Mouse (Mus musculus): ENCODE measurements around the gene Cnpy2. TPM values are rescaled to one million over a fixed set of nuclear protein-coding genes. Genes with fewer than 3 reads are reported as not detected.

Cnpy2 gene
- total and polyA plus RNA-seq, 2 experiments = 72.0 to 107 TPM

- no peak for DNase-seq (ENCODE audit: extremely low read depth, low read depth, low spot score)
- H3K4me1 ChIP-seq (ENCODE audit: control insufficient read depth, insufficient read depth, low read length) = peaks cover 12% of the 10 kb centered on the region
- H3K27me3 ChIP-seq (ENCODE audit: control insufficient read depth, insufficient read depth, low read length) = no peaks in the 10 kb centered on the region
These were observed 52.1 kb downstream of the Cnpy2 start for GRCm38 (mm10) chr10:128374393-128374792.

GRCm38 (mm10) chr10:128376099-128376454, 53.8 kb downstream of the Cnpy2 start:
- WGBS = 55% methylated on average over 4 of the region's 4 CpGs
- Histone ChIP-seq H3K27me3 (ENCODE audit: control insufficient read depth, insufficient read depth, low read length) (no peaks in the 10 kb centered on the region), H3K79me2 (ENCODE audit: control insufficient read depth, insufficient read depth, low read length) (peaks cover 14% of the 10 kb centered on the region; the same call in 1 of the 2 replicates), H3K4me3 (ENCODE audit: insufficient read depth, low read depth, low read length) (no peak overlapping the region), H3K9ac (ENCODE audit: low read depth, low read length) (peak overlapping the region; percentile 99), H3K4me1 (ENCODE audit: control insufficient read depth, insufficient read depth, low read length) (peaks cover 9% of the 10 kb centered on the region; the same call in 1 of the 2 replicates), H3K27ac (replicated peaks; ENCODE audit: insufficient read depth, low read depth, low read length) (peak overlapping the region; percentile 88), H3K36me3 (ENCODE audit: control insufficient read depth, insufficient read depth, low read length) (no peaks in the 10 kb centered on the region; the same call in 1 of the 2 replicates)
- no peak for DNase-seq (ENCODE audit: extremely low read depth, low read depth, low spot score)
- no peak for TF ChIP-seq POLR2A (IDR thresholded peaks at IDR 0.05; ENCODE audit: extremely low read depth, insufficient read depth, low read length)
- no peak for TF ChIP-seq CTCF (IDR thresholded peaks at IDR 0.05; ENCODE audit: low read depth, low read length)

More at GRCm38 (mm10) chr10:128374393-128374792, 52.1 kb downstream of the Cnpy2 start:
- peak; percentile 58 for TF ChIP-seq CTCF (IDR thresholded peaks at IDR 0.05; ENCODE audit: low read depth, low read length)
- no peak for TF ChIP-seq POLR2A (IDR thresholded peaks at IDR 0.05; ENCODE audit: extremely low read depth, insufficient read depth, low read length)
- Histone ChIP-seq H3K27ac (replicated peaks; ENCODE audit: insufficient read depth, low read depth, low read length) (no peak overlapping the region), H3K79me2 (ENCODE audit: control insufficient read depth, insufficient read depth, low read length) (peaks cover 14% of the 10 kb centered on the region; the same call in 1 of the 2 replicates), H3K9ac (ENCODE audit: low read depth, low read length) (no peak overlapping the region), H3K4me3 (ENCODE audit: insufficient read depth, low read depth, low read length) (no peak overlapping the region), H3K36me3 (ENCODE audit: control insufficient read depth, insufficient read depth, low read length) (no peaks in the 10 kb centered on the region)
- WGBS = 84% methylated on average over 6 of the region's 6 CpGs

GRCm38 (mm10) chr10:128376455-128377211, 54.4 kb downstream of the Cnpy2 start, which contains the start of gene Ankrd52:
Ankrd52 (plus strand) TSS chr10:128377115.
- peak; percentile 45 for DNase-seq (ENCODE audit: extremely low read depth, low read depth, low spot score)
- 1% methylated on average over 73 of the region's 73 CpGs for WGBS
- Histone ChIP-seq H3K4me1 (ENCODE audit: control insufficient read depth, insufficient read depth, low read length) (peaks cover 9% of the 10 kb centered on the region; the same call in 1 of the 2 replicates), H3K79me2 (ENCODE audit: control insufficient read depth, insufficient read depth, low read length) (peaks cover 14% of the 10 kb centered on the region; the same call in 1 of the 2 replicates), H3K4me3 (ENCODE audit: insufficient read depth, low read depth, low read length) (peak within 1 kb of the TSS; percentile 98), H3K36me3 (ENCODE audit: control insufficient read depth, insufficient read depth, low read length) (no peaks in the 10 kb centered on the region; the same call in 1 of the 2 replicates), H3K9ac (ENCODE audit: low read depth, low read length) (peak within 1 kb of the TSS; percentile 99), H3K27me3 (ENCODE audit: control insufficient read depth, insufficient read depth, low read length) (no peaks in the 10 kb centered on the region), H3K27ac (replicated peaks; ENCODE audit: insufficient read depth, low read depth, low read length) (peak within 1 kb of the TSS; percentile 88)
- TF ChIP-seq POLR2A (IDR thresholded peaks at IDR 0.05; ENCODE audit: extremely low read depth, insufficient read depth, low read length) = peak; percentile 46; the same call in 1 of the 2 replicates
- peak; percentile 71 for TF ChIP-seq CTCF (IDR thresholded peaks at IDR 0.05; ENCODE audit: low read depth, low read length)

Other genes starting within 250 kb of the Cnpy2 start
- gene Atp5b, start 239.2 kb upstream of the Cnpy2 start, total RNA-seq (2014; rRNA removed) = 1,653 and 1,721 TPM in 2 replicates
- 2,471 and 2,841 TPM in 2 replicates for gene Atp5b, start 239.2 kb upstream of the Cnpy2 start, polyA plus RNA-seq (2012; rRNA removed)
- 6.6 and 9.1 TPM in 2 replicates for gene Baz2a, start 230.9 kb upstream of the Cnpy2 start, total RNA-seq (2014; rRNA removed)
- gene Baz2a, start 230.9 kb upstream of the Cnpy2 start, polyA plus RNA-seq (2012; rRNA removed) = 9.7 and 12.3 TPM in 2 replicates
- gene Rbms2, start 142.2 kb upstream of the Cnpy2 start, total RNA-seq (2014; rRNA removed) = 8.0 and 9.6 TPM in 2 replicates
- gene Rbms2, start 142.2 kb upstream of the Cnpy2 start, polyA plus RNA-seq (2012; rRNA removed) = 21.2 and 23.2 TPM in 2 replicates
- gene Gls2, start 128.0 kb upstream of the Cnpy2 start, total RNA-seq (2014; rRNA removed) = 485 and 986 TPM in 2 replicates
- 1,667 and 2,920 TPM in 2 replicates for gene Gls2, start 128.0 kb upstream of the Cnpy2 start, polyA plus RNA-seq (2012; rRNA removed)
- 20.8 and 21.1 TPM in 2 replicates for gene Spryd4, start 110.7 kb upstream of the Cnpy2 start, total RNA-seq (2014; rRNA removed)
- 30.2 and 33.1 TPM in 2 replicates for gene Spryd4, start 110.7 kb upstream of the Cnpy2 start, polyA plus RNA-seq (2012; rRNA removed)
- gene Mip, start 96.6 kb upstream of the Cnpy2 start, total RNA-seq (2014; rRNA removed) = not detected in 2 replicates
- not detected in 2 replicates for gene Mip, start 96.6 kb upstream of the Cnpy2 start, polyA plus RNA-seq (2012; rRNA removed)
- gene Timeless, start 90.4 kb upstream of the Cnpy2 start, total RNA-seq (2014; rRNA removed) = 1.6 and 1.7 TPM in 2 replicates
- gene Timeless, start 90.4 kb upstream of the Cnpy2 start, polyA plus RNA-seq (2012; rRNA removed) = 0.75 and 1.1 TPM in 2 replicates
- 201 and 227 TPM in 2 replicates for gene Apon, start 68.4 kb upstream of the Cnpy2 start, total RNA-seq (2014; rRNA removed)
- gene Apon, start 68.4 kb upstream of the Cnpy2 start, polyA plus RNA-seq (2012; rRNA removed) = 446 and 456 TPM in 2 replicates
- 1,199 and 1,422 TPM in 2 replicates for gene Apof, start 53.8 kb upstream of the Cnpy2 start, total RNA-seq (2014; rRNA removed)
- 2,021 and 2,079 TPM in 2 replicates for gene Apof, start 53.8 kb upstream of the Cnpy2 start, polyA plus RNA-seq (2012; rRNA removed)
- 17.0 and 17.6 TPM in 2 replicates for gene Stat2, start 51.9 kb upstream of the Cnpy2 start, total RNA-seq (2014; rRNA removed)
- gene Stat2, start 51.9 kb upstream of the Cnpy2 start, polyA plus RNA-seq (2012; rRNA removed) = 26.3 and 46.6 TPM in 2 replicates
- gene Il23a, start 23.7 kb upstream of the Cnpy2 start, total RNA-seq (2014; rRNA removed) = not detected in 2 replicates
- gene Il23a, start 23.7 kb upstream of the Cnpy2 start, polyA plus RNA-seq (2012; rRNA removed) = not detected in 2 replicates
- 9.1 and 11.8 TPM in 2 replicates for gene Pan2, start 19.1 kb upstream of the Cnpy2 start, total RNA-seq (2014; rRNA removed)
- 12.7 and 20.3 TPM in 2 replicates for gene Pan2, start 19.1 kb upstream of the Cnpy2 start, polyA plus RNA-seq (2012; rRNA removed)
- 57.1 and 60.1 TPM in 2 replicates for gene Cs, start 15.3 kb downstream of the Cnpy2 start, total RNA-seq (2014; rRNA removed)
- gene Cs, start 15.3 kb downstream of the Cnpy2 start, polyA plus RNA-seq (2012; rRNA removed) = 99.6 and 115 TPM in 2 replicates
- 19.9 and 20.7 TPM in 2 replicates for gene Coq10a, start 46.5 kb downstream of the Cnpy2 start, total RNA-seq (2014; rRNA removed)
- 57.9 and 65.7 TPM in 2 replicates for gene Coq10a, start 46.5 kb downstream of the Cnpy2 start, polyA plus RNA-seq (2012; rRNA removed)
- gene Ankrd52, start 54.7 kb downstream of the Cnpy2 start, total RNA-seq (2014; rRNA removed) = 5.6 and 9.3 TPM in 2 replicates
- 11.8 and 14.8 TPM in 2 replicates for gene Ankrd52, start 54.7 kb downstream of the Cnpy2 start, polyA plus RNA-seq (2012; rRNA removed)
- 2.4 and 3.2 TPM in 2 replicates for gene Slc39a5, start 78.8 kb downstream of the Cnpy2 start, total RNA-seq (2014; rRNA removed)
- gene Slc39a5, start 78.8 kb downstream of the Cnpy2 start, polyA plus RNA-seq (2012; rRNA removed) = 2.0 and 8.9 TPM in 2 replicates
- gene Nabp2, start 89.0 kb downstream of the Cnpy2 start, total RNA-seq (2014; rRNA removed) = 12.9 and 17.0 TPM in 2 replicates
- gene Nabp2, start 89.0 kb downstream of the Cnpy2 start, polyA plus RNA-seq (2012; rRNA removed) = 22.3 and 27.9 TPM in 2 replicates
- gene Rnf41, start 89.2 kb downstream of the Cnpy2 start, total RNA-seq (2014; rRNA removed) = 5.1 and 6.6 TPM in 2 replicates
- gene Rnf41, start 89.2 kb downstream of the Cnpy2 start, polyA plus RNA-seq (2012; rRNA removed) = 5.9 TPM in 2 replicates
- gene Smarcc2, start 136.8 kb downstream of the Cnpy2 start, total RNA-seq (2014; rRNA removed) = 13.8 and 21.9 TPM in 2 replicates
- 63.1 and 64.5 TPM in 2 replicates for gene Smarcc2, start 136.8 kb downstream of the Cnpy2 start, polyA plus RNA-seq (2012; rRNA removed)
- 477 and 556 TPM in 2 replicates for gene Myl6, start 171.7 kb downstream of the Cnpy2 start, total RNA-seq (2014; rRNA removed)
- 553 and 575 TPM in 2 replicates for gene Myl6, start 171.7 kb downstream of the Cnpy2 start, polyA plus RNA-seq (2012; rRNA removed)
- gene Myl6b, start 176.2 kb downstream of the Cnpy2 start, total RNA-seq (2014; rRNA removed) = 0.28 and 0.47 TPM in 2 replicates
- 1.1 and 1.6 TPM in 2 replicates for gene Myl6b, start 176.2 kb downstream of the Cnpy2 start, polyA plus RNA-seq (2012; rRNA removed)
- gene Esyt1, start 203.4 kb downstream of the Cnpy2 start, total RNA-seq (2014; rRNA removed) = 7.9 and 10.7 TPM in 2 replicates
- 9.2 and 12.8 TPM in 2 replicates for gene Esyt1, start 203.4 kb downstream of the Cnpy2 start, polyA plus RNA-seq (2012; rRNA removed)
- 3.2 and 4.4 TPM in 2 replicates for gene Zc3h10, start 225.3 kb downstream of the Cnpy2 start, total RNA-seq (2014; rRNA removed)
- gene Zc3h10, start 225.3 kb downstream of the Cnpy2 start, polyA plus RNA-seq (2012; rRNA removed) = 6.8 and 8.1 TPM in 2 replicates
- 921 and 1,015 TPM in 2 replicates for gene Rpl41, start 226.8 kb downstream of the Cnpy2 start, total RNA-seq (2014; rRNA removed)
- 794 TPM in 2 replicates for gene Rpl41, start 226.8 kb downstream of the Cnpy2 start, polyA plus RNA-seq (2012; rRNA removed)
- 24.7 and 30.0 TPM in 2 replicates for gene Pa2g4, start 243.5 kb downstream of the Cnpy2 start, total RNA-seq (2014; rRNA removed)
- 17.6 and 17.8 TPM in 2 replicates for gene Pa2g4, start 243.5 kb downstream of the Cnpy2 start, polyA plus RNA-seq (2012; rRNA removed)